Mouse (Mus musculus) heart, adult 2 months (tissue): ENCODE data around the gene Itk. TPM values are rescaled to one million over a fixed set of nuclear protein-coding genes. Genes with fewer than 3 reads are reported as not detected.

Experiments
- DNase-seq, 2 experiments: peaks; one replicate each; pipeline ENCODE4 v3.0.0; 2021
- H3K27ac ChIP-seq: fragments of 200-600 bp; 2 replicates; pipeline ENCODE4 v1.8.1; 2022
- H3K27me3 ChIP-seq: fragments of 200-500 bp; 2 replicates; pipeline ENCODE4 v1.6.1; 2012; ENCODE audit warnings: mild to moderate bottlenecking, low read length, inconsistent platforms, mixed read lengths; ENCODE audit not compliant: control insufficient read depth, insufficient read depth
- H3K36me3 ChIP-seq: fragments of 200-500 bp; 2 replicates; pipeline ENCODE4 v1.6.1; 2012; ENCODE audit warnings: low read length, inconsistent platforms; ENCODE audit not compliant: control insufficient read depth, insufficient read depth
- H3K4me1 ChIP-seq: fragments of 200-500 bp; 2 replicates; pipeline ENCODE4 v1.6.1; 2011; ENCODE audit warnings: low read length; ENCODE audit not compliant: control insufficient read depth, insufficient read depth
- H3K4me3 ChIP-seq: fragments of 200-600 bp; 2 replicates; pipeline ENCODE4 v1.8.1; 2022
- H3K79me2 ChIP-seq: fragments of 200-500 bp; replicated peaks from 2 replicates; pipeline ENCODE4 v1.6.1; 2012; ENCODE audit warnings: mild to moderate bottlenecking, inconsistent platforms, low read length, moderate library complexity, mixed read lengths; ENCODE audit not compliant: control insufficient read depth, insufficient read depth
- H3K9ac ChIP-seq: fragments of 200-500 bp; 2 replicates; pipeline ENCODE4 v1.6.1; 2012; ENCODE audit warnings: low read depth, mild to moderate bottlenecking, control low read depth, inconsistent platforms, low read length, mixed read lengths
- CTCF ChIP-seq: fragments of 200-600 bp; IDR thresholded peaks from 2 replicates; pipeline ENCODE4 v1.8.1; 2022; ENCODE audit warnings: antibody characterized with exemption, mild to moderate bottlenecking, moderate library complexity
- EP300 ChIP-seq: fragments of 200-500 bp; IDR thresholded peaks from 2 replicates; pipeline ENCODE4 v1.6.1; 2011; ENCODE audit warnings: low read depth, low read length, control low read depth; ENCODE audit not compliant: insufficient read depth
- POLR2A ChIP-seq: fragments of 200-500 bp; IDR thresholded peaks from 2 replicates; pipeline ENCODE4 v1.6.1; 2011; ENCODE audit warnings: mild to moderate bottlenecking, low read depth, low read length, control low read depth; ENCODE audit not compliant: insufficient read depth
- WGBS: fragments of 180-500 bp; shearing (Covaris S2); methylation state at CpG from one replicate; pipeline ENCODE4 v1.1.7; 2018; 5-methylcytosine and 5-hydroxymethylcytosine counted together
- intact Hi-C: fragments of 180-260 bp; cut with DNase I; formaldehyde crosslinking; loops from one replicate; pipeline ENCODE4 v1.15.1; 2025
- polyA plus RNA-seq: library from polyadenylated mRNA; depleted of rRNA; stranded (reverse); fragments of >200 nt; gene quantifications from 2 replicates; pipeline ENCODE4 v1.2.3, GENCODE M21; 2012
- total RNA-seq, 2 experiments: library from RNA; stranded (reverse); gene quantifications; 2 replicates each; pipeline ENCODE4 v1.2.3; 2021

Gene Itk
- total and polyA plus RNA-seq, 3 experiments, result 0.26 to 0.51 (median 0.30) TPM

- TF ChIP-seq POLR2A, result no peak
- no peak for TF ChIP-seq CTCF
- TF ChIP-seq EP300, result no peak
- Histone ChIP-seq H3K79me2 (no peaks in the 10 kb centered on the region), H3K9ac (no peak overlapping the region), H3K4me3 (no peak overlapping the region), H3K4me1 (no peaks in the 10 kb centered on the region), H3K27me3 (no peaks in the 10 kb centered on the region), H3K36me3 (no peaks in the 10 kb centered on the region), H3K27ac (no peak overlapping the region)
- intact Hi-C loops, result no loop called here
- 62% methylated on average over 9 of the region's 9 CpGs for WGBS
- no peak for DNase-seq
Measured at GRCm38 (mm10) chr11:46305881-46306520, 83.3 kb downstream of the Itk start.

- Histone ChIP-seq H3K27ac (no peak overlapping the region), H3K79me2 (no peaks in the 10 kb centered on the region), H3K27me3 (no peaks in the 10 kb centered on the region), H3K9ac (no peak overlapping the region), H3K36me3 (no peaks in the 10 kb centered on the region), H3K4me3 (no peak overlapping the region), H3K4me1 (no peaks in the 10 kb centered on the region)
- 83% methylated on average over 9 of the region's 9 CpGs for WGBS
- TF ChIP-seq POLR2A (no peak), CTCF (no peak), EP300 (no peak)
- DNase-seq, result no peak
- intact Hi-C loops, result no loop called here
Measured at GRCm38 (mm10) chr11:46304864-46305710, 84.2 kb downstream of the Itk start.

GRCm38 (mm10) chr11:46304093-46304492 lies 85.2 kb downstream of the Itk start:
- H3K9ac ChIP-seq, result no peak overlapping the region
- no peak overlapping the region for H3K27ac ChIP-seq
- intact Hi-C loops, result no loop called here
- H3K27me3 ChIP-seq, result no peaks in the 10 kb centered on the region
- H3K36me3 ChIP-seq, result no peaks in the 10 kb centered on the region
- TF ChIP-seq EP300 (no peak), POLR2A (no peak), CTCF (no peak)
- no peak for DNase-seq
- peaks cover 2% of the 10 kb centered on the region; the same call in 1 of the 2 replicates for H3K4me1 ChIP-seq
- H3K79me2 ChIP-seq, result no peaks in the 10 kb centered on the region
- WGBS, result 68% methylated on average over 10 of the region's 10 CpGs
- no peak overlapping the region for H3K4me3 ChIP-seq

GRCm38 (mm10) chr11:46302471-46302870 lies 86.8 kb downstream of the Itk start:
- no peaks in the 10 kb centered on the region for H3K27me3 ChIP-seq
- H3K4me3 ChIP-seq, result no peak overlapping the region
- no peak for TF ChIP-seq CTCF
- no peak for TF ChIP-seq POLR2A
- no peak for TF ChIP-seq EP300
- H3K4me1 ChIP-seq, result peaks cover 2% of the 10 kb centered on the region; the same call in 1 of the 2 replicates
- DNase-seq, result no peak
- H3K27ac ChIP-seq, result no peak overlapping the region
- WGBS, result 85% methylated on average over 9 of the region's 9 CpGs
- no peaks in the 10 kb centered on the region for H3K36me3 ChIP-seq
- intact Hi-C loops, result no loop called here
- H3K9ac ChIP-seq, result no peak overlapping the region
- H3K79me2 ChIP-seq, result no peaks in the 10 kb centered on the region

GRCm38 (mm10) chr11:46301579-46302248 lies 87.6 kb downstream of the Itk start:
- Histone ChIP-seq H3K79me2 (no peaks in the 10 kb centered on the region), H3K36me3 (no peaks in the 10 kb centered on the region), H3K27ac (no peak overlapping the region), H3K4me1 (peaks cover 2% of the 10 kb centered on the region; the same call in 1 of the 2 replicates), H3K27me3 (no peaks in the 10 kb centered on the region), H3K4me3 (no peak overlapping the region), H3K9ac (no peak overlapping the region)
- intact Hi-C loops, result no loop called here
- 86% methylated on average over 23 of the region's 23 CpGs for WGBS
- TF ChIP-seq CTCF, result no peak
- TF ChIP-seq EP300, result no peak
- no peak for TF ChIP-seq POLR2A
- DNase-seq, result no peak
